ENCODE assay signal across 8 mouse cellular contexts in the genomic region with DNA sequence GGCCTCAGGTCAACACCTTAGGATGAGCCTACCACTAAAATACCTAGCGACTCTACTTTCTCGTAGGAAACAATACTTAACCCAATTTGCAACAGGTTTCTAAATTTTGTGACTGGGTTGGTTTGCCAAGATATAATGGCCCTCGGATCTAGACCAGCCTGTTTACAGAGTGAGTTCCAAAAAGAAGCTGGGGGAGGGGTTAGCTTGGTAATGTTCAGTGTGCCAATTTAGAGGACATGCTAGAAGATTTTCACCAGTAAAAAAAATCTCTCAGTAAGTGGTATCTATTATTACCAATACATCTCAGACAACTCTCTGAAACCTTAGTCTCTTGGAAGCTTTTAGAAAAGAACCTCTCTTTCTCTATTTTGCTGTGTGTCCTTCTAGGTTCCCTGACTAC. TPM values are rescaled to one million over a fixed set of nuclear protein-coding genes. Genes with fewer than 3 reads are reported as not detected.
A peak's percentile ranks its signal among the peaks of the same experiment; 100 is the strongest.
DNase-seq lines count a peak whose midpoint lies in the region; ATAC-seq and TF ChIP-seq lines count a peak whose summit lies in the region.

No protein-coding gene starts in this region.

- peak overlapping the region; percentile 43 to 49; a peak in 3 of 4 replicates for H3K4me3 ChIP-seq in heart, embryonic 14.5 days (ENCODE audit: control insufficient read depth in 1 of 2, insufficient read depth in 1 of 2, low read depth in 1 of 2, low read length in 2 of 2)
- peak overlapping the region; percentile 35 to 63; a peak in 3 of 4 replicates for H3K4me3 ChIP-seq in ES-E14 (ENCODE audit: insufficient read depth in 1 of 2, low read depth in 1 of 2, low read length in 2 of 2, poor library complexity in 1 of 2, severe bottlenecking in 1 of 2)
- H3K4me3 ChIP-seq in forebrain, postnatal 0 days (ENCODE audit: low read depth, low read length): no peak overlapping the region
- H3K4me3 ChIP-seq in liver, embryonic 16.5 days (ENCODE audit: low read depth, low read length): peak overlapping the region; percentile 68

- no peaks in the 10 kb centered on the region for H3K9me3 ChIP-seq in heart, embryonic 14.5 days (ENCODE audit: control insufficient read depth, low read length)
- H3K9me3 ChIP-seq in ES-E14 (ENCODE audit: control insufficient read depth, insufficient read depth, low read depth, low read length): no peaks in the 10 kb centered on the region
- H3K9me3 ChIP-seq in forebrain, postnatal 0 days (ENCODE audit: low read length): no peaks in the 10 kb centered on the region
- no peaks in the 10 kb centered on the region for H3K9me3 ChIP-seq in liver, embryonic 16.5 days (replicated peaks; ENCODE audit: control insufficient read depth, low read length)

- 78% methylated on average over 3 of the region's 3 CpGs for WGBS in heart, embryonic 14.5 days
- 81% methylated on average over 3 of the region's 3 CpGs for WGBS in forebrain, postnatal 0 days
- WGBS in liver, embryonic 16.5 days (ENCODE audit: insufficient replicate concordance): 47% methylated on average over 3 of the region's 3 CpGs

- no peak for ATAC-seq in heart, embryonic 14.5 days (ENCODE audit: insufficient number of reproducible peaks, insufficient read depth, low FRiP score, low read depth)
- no peak for ATAC-seq in forebrain, postnatal 0 days
- ATAC-seq in liver, embryonic 16.5 days (ENCODE audit: low read depth): no peak
- no peak for ATAC-seq in inflammation-experienced regulatory T-cells, adult 6 months

- intact Hi-C loops in heart, postnatal 10 days (cut with DNase I): no loop called here

- H3K4me1 ChIP-seq in heart, embryonic 14.5 days (ENCODE audit: control insufficient read depth in 2 of 2, insufficient read depth in 2 of 2, low read length in 2 of 2): peaks cover 7 to 9% of the 10 kb centered on the region in 2 experiments; a peak in 2 of 4 replicates
- peaks cover 0 to 2% of the 10 kb centered on the region in 2 experiments; a peak in 1 of 4 replicates for H3K4me1 ChIP-seq in ES-E14 (ENCODE audit: control insufficient read depth in 2 of 2, insufficient read depth in 2 of 2, low read length in 2 of 2, poor library complexity in 1 of 2)
- no peaks in the 10 kb centered on the region for H3K4me1 ChIP-seq in forebrain, postnatal 0 days (ENCODE audit: insufficient read depth)
- H3K4me1 ChIP-seq in liver, embryonic 16.5 days (ENCODE audit: control insufficient read depth, low read depth, low read length): peaks cover 14% of the 10 kb centered on the region

- no peak for TF ChIP-seq CTCF in forebrain, postnatal 0 days (IDR thresholded peaks at IDR 0.05; ENCODE audit: low read depth)

- DNase-seq in heart, postnatal 10 days: no peak
- DNase-seq in ES-E14 (ENCODE audit: low read depth, low spot score): no peak
- no peak for DNase-seq in forebrain, postnatal 0 days
- no peak for DNase-seq in ovary, postnatal 36 days (ENCODE audit: low spot score)
- DNase-seq in thymus, postnatal 4 days: no peak

- H3K27ac ChIP-seq in heart, embryonic 14.5 days (replicated peaks in 1 of 2; ENCODE audit: control insufficient read depth in 1 of 2, insufficient read depth in 1 of 2, low read depth in 2 of 2, low read length in 2 of 2): no peak overlapping the region
- no peak overlapping the region for H3K27ac ChIP-seq in ES-E14 (ENCODE audit: insufficient read depth, low read depth, low read length, poor library complexity, severe bottlenecking)
- no peak overlapping the region for H3K27ac ChIP-seq in forebrain, postnatal 0 days (ENCODE audit: low read depth, low read length)
- no peak overlapping the region for H3K27ac ChIP-seq in liver, embryonic 16.5 days (ENCODE audit: low read length)

- H3K27me3 ChIP-seq in heart, embryonic 14.5 days (ENCODE audit: control insufficient read depth, insufficient read depth, low read length): peaks cover 12% of the 10 kb centered on the region
- H3K27me3 ChIP-seq in forebrain, postnatal 0 days (ENCODE audit: insufficient read depth, low read length): no peaks in the 10 kb centered on the region; the same call in 1 of the 2 replicates
- H3K27me3 ChIP-seq in liver, embryonic 16.5 days (ENCODE audit: control insufficient read depth, insufficient read depth, low read depth, low read length): no peaks in the 10 kb centered on the region

- peak overlapping the region; percentile 70; the same call in 1 of the 2 replicates for H3K9ac ChIP-seq in heart, embryonic 14.5 days (ENCODE audit: low read length)
- H3K9ac ChIP-seq in ES-E14 (ENCODE audit: insufficient read depth, low read depth, low read length, poor library complexity, severe bottlenecking): peak overlapping the region; percentile 72
- no peak overlapping the region for H3K9ac ChIP-seq in forebrain, postnatal 0 days
- peak overlapping the region; percentile 73 for H3K9ac ChIP-seq in liver, embryonic 16.5 days (ENCODE audit: low read depth, low read length)

- no peaks in the 10 kb centered on the region for H3K36me3 ChIP-seq in heart, embryonic 14.5 days (ENCODE audit: control insufficient read depth, insufficient read depth, low read length)
- no peaks in the 10 kb centered on the region for H3K36me3 ChIP-seq in ES-E14 (ENCODE audit: control insufficient read depth, insufficient read depth, low read length, poor library complexity, severe bottlenecking)
- H3K36me3 ChIP-seq in forebrain, postnatal 0 days (ENCODE audit: insufficient read depth): no peaks in the 10 kb centered on the region
- peaks cover 3% of the 10 kb centered on the region; the same call in 1 of the 2 replicates for H3K36me3 ChIP-seq in liver, embryonic 16.5 days (ENCODE audit: control insufficient read depth, insufficient read depth)

- peak overlapping the region; percentile 90 for H3K4me2 ChIP-seq in heart, embryonic 14.5 days (ENCODE audit: low read length)
- peak overlapping the region; percentile 68 for H3K4me2 ChIP-seq in forebrain, postnatal 0 days (ENCODE audit: low read depth)
- H3K4me2 ChIP-seq in liver, embryonic 16.5 days (ENCODE audit: low read depth, low read length): peak overlapping the region; percentile 91

- in situ Hi-C loops in ES-E14 (cut with MboI; ENCODE audit: low sequenced_read_pairs in 2 of 2, unreplicated experiment in 2 of 2): no loop called here

TF ChIP-seq in ES-E14, 5 proteins besides CTCF, POLR2A, EP300 and RAD21:
- no peak for TF ChIP-seq ZNF384 (IDR thresholded peaks at IDR 0.05; ENCODE audit: low read depth, low read length)
- TF ChIP-seq ZC3H11A (IDR thresholded peaks at IDR 0.05; ENCODE audit: borderline replicate concordance, low read depth, low read length): no peak

RNA-seq across cellular contexts. Expression of gene Zfp956, which starts 9.5 kb away (rescaled TPM):
- polyA plus RNA-seq in heart, embryonic 14.5 days (2014; fragmentation: Nextera tagmentation; extraction: Ambion mirVana): 2.1 and 3.0 TPM in 2 replicates
- total RNA-seq in heart, postnatal 10 days (2021): 1 to 10 TPM; 1.9 to 2.1 TPM
- total RNA-seq in ES-E14 (2012; rRNA removed): 8.6 and 10.9 TPM in 2 replicates
- total RNA-seq in forebrain, postnatal 0 days (2014; rRNA removed): 33.9 and 37.7 TPM in 2 replicates
- 19.5 and 21.8 TPM in 2 replicates for polyA plus RNA-seq in forebrain, postnatal 0 days (2015; fragmentation: Nextera tagmentation; extraction: Ambion mirVana)
- 1.9 and 2.2 TPM in 2 replicates for polyA plus RNA-seq in liver, embryonic 16.5 days (2015; fragmentation: Nextera tagmentation; extraction: Ambion mirVana)
- 10 to 100 TPM; 14.0 to 31.5 (median 28.4) TPM for polyA plus RNA-seq in inflammation-experienced regulatory T-cells, adult 6 months (2017; shearing (Covaris generic))

RNA-seq across cellular contexts. Expression of gene Zfp212, which starts 23.4 kb away (rescaled TPM):
- polyA plus RNA-seq in heart, embryonic 14.5 days (2014; fragmentation: Nextera tagmentation; extraction: Ambion mirVana): 7.1 and 7.2 TPM in 2 replicates
- total RNA-seq in heart, postnatal 10 days (2021): 10 to 100 TPM; 12.6 to 12.7 TPM
- total RNA-seq in ES-E14 (2012; rRNA removed): 9.2 and 10.1 TPM in 2 replicates
- 12.8 and 17.0 TPM in 2 replicates for total RNA-seq in forebrain, postnatal 0 days (2014; rRNA removed)
- 19.3 and 21.8 TPM in 2 replicates for polyA plus RNA-seq in forebrain, postnatal 0 days (2015; fragmentation: Nextera tagmentation; extraction: Ambion mirVana)
- 5.6 and 6.0 TPM in 2 replicates for polyA plus RNA-seq in liver, embryonic 16.5 days (2015; fragmentation: Nextera tagmentation; extraction: Ambion mirVana)
- 10 to 100 TPM; 13.3 to 16.0 (median 13.6) TPM for polyA plus RNA-seq in inflammation-experienced regulatory T-cells, adult 6 months (2017; shearing (Covaris generic))
